Mouse (Mus musculus) urinary bladder, postnatal 25 days (tissue): Measurements from ENCODE around the gene Chrm2.

Source experiments
- DNase-seq: peaks from one replicate; pipeline ENCODE4 v3.0.0; 2022; ENCODE audit warnings: low spot score

The Chrm2 gene

DNA sequence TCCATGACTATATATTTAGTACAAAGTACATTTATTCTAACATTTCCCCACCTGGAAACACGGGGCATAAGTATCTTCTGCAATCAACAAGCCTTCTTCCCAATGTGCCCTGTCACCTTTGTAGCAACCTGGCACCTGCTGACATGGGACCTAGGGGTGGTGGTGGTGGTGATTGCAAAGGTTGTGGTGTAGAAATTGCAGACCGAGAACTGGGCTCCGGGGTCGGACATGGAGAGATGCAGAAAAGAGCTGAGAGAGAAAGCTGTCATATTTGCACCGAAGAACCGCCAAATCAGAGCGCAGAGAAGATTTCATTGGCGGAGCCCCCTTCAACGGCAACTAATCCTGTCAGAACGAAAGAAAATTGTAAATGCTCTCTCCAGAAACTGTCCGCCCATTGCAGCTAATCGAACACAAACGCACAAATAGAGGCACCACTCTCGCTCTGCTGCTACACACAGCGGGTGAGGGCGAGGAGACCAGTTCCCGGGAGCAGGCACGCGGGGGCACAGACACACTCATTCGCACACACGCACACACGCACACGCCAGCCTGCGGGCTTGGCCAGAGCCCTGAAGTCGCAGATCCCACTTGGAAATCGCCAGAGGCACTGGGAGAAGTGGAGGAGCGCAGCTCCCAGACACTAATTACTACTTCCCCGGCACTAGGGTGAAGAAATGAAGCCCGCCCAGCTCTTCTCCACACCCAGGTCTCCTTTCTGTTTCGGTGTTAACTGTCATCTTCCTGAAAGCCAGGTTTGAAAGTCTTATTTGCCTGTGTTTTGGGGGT is at the start of gene Chrm2:
Gene Chrm2, plus strand, starts transcription at position 473 of the 789 bp plus-strand sequence.
- no peak for DNase-seq

DNA sequence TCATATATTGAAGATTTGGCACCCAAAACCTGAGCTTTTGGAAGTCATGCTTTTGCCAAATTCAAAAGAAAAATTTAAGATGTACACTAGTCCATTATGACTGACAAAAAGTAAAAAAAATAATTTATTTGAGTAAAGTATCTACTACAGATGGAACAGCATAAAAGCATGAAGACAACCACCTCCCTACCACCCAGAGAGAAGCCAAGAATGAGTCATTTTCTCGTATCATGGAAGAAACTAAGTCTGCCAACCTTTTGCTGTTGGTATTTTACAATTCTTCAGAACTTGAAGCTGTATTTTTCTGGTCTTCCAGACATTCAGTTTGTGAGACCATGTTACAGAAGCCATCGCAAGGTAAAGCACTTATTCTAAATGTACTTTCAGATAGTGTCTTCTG is 13.9 kb upstream of the Chrm2 start:
- DNase-seq: no peak

DNA sequence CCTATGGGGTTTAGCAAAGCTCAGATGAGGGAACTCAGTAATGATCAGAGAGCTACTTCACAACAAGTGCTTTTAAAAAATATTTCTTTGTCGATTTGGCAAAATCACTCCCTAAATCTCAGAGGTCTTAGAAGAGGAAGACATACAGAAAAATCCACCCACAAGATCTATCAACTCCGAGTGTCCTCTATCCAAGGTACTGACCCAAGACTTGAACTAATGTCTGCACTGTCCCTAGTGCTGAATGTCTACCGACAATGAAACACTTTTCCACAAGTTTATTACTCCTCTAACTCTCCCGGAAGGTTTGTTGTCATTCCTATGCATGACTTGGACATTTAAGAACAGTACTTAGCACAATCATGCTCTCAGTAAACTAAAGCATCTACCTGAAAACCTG is 9.9 kb upstream of the Chrm2 start:
- no peak for DNase-seq

DNA sequence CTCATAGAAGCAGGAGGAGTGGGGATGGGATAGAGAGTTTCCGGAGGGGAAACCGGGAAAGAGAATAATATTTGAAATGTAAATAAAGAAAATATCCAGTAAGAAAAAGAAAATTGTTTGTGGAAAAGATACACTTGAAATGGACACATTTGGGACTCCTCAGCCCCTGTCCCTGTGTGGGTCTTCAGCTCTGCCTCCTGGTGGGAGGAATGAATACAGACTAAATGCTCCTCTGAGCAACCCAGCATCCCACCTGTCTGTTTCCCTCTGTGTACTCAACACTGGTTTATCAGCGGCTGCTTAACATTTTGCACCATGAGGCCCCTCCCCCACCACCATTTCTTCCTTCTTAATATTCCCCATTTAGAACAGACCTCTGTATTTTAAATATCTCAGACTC is 3.8 kb upstream of the Chrm2 start:
- no peak for DNase-seq

DNA sequence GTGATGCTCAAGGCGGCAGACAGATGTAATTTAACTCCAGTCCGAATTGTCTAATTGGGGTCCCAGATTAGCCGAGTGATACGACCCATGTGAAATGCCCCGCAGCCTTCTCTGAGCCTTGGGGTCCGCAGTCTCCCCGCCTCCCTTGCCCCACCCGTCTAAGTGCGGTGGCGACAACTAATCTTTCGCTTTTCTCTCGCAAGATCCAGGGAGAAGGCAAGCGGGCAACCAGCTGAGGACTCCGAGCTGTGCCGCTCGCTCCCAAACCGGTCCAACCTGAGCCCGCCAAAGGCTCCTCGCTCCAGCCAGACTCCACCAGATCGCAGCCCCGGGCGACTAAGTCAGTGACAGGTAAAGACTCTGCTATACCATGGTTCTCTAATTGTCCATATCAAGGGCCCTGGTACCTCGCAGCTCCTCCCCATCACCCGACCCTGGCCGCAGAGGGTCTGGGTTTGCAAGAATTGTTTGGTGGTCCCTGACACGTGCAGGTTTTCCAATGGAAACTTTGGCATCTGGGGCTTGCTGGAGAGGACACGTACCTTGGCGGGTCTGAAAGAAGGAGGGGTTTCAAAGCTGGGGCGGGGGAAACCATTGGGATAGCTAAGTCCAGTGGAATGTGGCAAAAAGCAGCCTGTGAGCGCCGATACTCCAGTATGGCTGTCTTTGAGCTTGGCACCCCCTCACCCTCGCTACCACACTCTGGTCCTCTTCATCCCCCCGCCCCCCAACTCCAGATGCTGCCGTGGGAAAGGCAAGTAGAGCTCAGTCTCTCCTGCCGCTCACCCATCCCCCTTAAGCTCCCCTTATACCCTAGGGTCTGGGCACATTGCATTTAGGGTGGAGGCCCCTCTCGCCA is 746 bp downstream of the Chrm2 start:
- DNase-seq: peak; percentile 7

DNA sequence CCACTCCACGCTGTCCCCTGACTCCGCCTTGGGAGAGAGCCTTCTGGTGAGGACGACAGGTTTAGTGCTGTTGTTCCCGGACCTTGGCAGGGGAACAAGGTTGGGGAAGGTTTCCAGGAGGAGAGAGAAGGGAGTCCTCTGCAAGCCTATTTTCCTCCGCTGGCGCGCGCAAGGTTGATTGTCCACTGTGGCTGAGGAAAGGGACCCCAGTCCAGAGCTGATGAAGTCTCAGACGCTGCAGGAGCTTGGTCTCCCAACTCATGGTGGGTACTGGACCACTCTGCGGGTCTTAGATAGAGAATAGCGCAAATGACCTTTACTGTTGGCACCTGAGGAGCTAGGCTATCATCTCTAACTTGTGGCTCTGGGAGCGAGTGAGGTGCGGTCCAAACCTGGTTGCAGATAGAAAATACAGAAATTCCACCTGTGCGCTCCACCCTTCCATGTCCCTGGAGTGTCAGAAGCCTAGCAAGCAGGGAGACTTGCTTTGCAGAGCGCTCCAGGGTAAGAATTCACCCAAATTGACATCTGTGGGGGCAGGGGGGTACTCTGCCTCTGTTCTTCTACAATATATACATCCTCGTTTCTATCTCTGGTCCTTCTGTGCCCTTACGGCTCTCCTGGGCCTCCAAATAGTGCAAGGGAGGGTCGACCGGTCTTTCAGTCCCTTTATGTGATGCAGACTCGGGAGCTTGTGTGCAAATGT is 1.5 kb downstream of the Chrm2 start:
- no peak for DNase-seq

DNA sequence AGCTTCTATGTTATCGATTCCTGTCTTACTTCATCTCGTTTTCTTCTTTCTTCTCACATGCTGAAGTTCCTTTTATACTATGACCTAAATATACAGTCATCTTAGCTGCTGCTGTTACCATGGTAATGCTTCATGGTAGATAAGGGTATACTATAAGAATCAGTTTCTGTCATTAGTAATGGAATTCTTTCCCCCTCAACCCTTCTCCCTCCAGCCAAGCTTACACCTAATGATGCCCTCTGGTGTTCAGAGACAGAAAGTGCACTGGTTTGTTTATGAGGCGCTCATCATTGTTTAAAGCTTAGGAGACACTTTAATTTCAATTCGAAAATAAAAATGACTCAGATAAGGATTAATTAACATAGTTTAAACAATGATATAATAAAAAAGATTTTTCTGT is 5.8 kb downstream of the Chrm2 start:
- no peak for DNase-seq

DNA sequence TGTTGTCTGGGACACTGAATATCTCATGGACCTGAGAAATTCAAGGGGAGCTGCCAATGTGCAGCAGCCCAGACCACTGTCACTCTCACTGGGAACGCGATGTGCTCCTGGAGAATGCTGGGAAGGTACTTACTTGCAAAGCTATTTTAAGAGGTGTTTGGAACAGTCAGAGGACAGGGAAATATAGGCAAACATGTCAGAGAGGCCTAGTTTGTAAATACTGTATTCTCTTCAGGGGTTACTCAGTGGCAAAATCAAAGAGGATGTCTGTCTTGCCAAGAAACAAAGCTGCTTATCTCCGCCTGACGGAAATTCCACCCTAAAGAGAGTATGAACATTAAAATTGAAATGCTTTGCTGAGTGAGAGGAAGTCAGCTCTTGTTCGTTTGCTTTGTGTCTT is 17.3 kb downstream of the Chrm2 start:
- no peak for DNase-seq

DNA sequence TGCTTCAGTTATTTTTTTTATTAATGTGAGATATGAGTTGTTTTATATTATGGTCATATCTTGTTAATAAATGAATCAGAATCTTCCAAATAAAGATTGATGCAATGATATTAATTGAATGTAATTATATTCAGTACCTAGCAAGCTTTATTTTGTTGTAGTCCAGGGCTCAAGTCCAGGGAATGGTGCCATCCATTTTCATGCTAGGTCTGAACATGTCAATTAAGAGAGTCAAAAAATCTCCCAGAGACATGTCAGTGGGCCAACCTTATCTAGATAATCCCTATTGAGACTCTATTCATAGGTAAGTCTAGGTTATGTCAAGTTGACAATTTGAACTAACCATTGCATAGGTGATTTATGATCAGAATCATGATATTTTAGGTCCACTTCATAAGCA is 21.1 kb downstream of the Chrm2 start:
- no peak for DNase-seq

DNA sequence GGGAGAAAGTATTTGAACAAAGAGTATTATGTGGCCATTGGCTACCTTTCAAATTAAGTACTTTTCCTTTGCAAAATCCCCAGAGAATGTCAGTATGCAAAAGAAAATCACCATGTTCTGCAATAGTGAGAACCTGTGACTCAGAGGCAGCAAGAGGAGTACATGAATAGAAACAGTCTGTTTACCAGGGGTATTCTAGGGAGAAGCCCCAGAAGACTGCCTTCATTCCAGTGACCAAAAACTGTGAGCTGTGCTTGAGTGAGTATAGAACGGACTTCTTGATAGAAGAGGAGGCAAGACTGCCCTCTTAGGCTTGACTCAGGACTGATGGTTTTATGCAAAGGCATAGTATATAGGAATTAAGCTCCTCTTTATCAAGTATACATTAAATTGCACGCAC is 22.2 kb downstream of the Chrm2 start:
- no peak for DNase-seq

DNA sequence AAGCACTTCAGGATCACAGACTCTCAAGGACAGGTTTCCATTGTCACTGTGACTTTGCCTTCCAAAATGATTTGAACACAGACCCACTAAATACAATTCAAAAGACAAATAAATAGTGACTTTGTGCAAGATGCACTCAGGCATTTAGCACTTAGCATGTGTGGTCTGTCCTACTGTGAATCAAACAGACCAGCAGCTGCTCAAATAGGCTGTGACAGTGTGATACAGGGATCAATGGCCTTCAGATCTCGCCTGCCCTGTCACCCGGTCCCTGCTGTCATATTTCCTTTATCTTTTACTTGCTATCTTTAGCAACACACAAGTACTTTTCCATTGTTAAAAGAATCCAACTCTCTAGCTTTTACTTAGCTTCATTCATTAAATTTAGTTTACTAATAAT is 31.8 kb downstream of the Chrm2 start:
- no peak for DNase-seq

DNA sequence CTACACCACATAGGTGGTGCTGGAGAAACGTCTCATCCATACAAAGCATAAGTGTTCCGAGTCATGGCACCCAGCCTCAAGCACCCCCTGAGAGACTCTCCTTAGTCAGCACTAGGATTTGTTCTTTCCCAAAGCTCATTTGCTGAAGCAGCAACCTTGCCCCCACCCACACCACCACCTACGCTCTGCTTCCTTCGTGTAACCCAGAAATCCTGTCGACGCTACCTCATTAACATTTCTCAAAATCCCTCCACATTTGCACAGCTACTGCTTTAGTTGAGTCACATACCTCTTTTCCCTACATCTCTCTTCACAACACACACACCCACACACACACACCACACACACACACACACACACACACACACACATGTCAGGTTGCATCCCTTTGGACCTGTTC is 50.1 kb downstream of the Chrm2 start:
- DNase-seq: no peak

DNA sequence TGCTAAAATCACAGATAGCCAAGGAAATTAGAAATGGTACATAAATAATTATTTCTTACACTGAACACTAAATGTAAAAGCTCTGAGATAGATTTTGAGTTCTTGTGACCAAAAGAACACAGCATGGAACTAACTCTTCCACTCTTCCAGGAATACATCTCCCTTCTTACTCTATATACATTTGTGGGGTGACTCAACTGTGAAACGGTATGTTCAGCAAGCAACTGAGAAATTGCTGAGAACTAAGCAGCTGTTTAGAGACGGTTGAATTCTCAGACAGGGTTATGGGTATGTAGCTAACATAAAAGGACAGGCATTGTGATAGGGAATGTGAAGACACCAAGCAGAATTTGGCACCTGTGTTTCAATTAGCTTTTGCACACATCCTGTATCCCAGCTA is 51.3 kb downstream of the Chrm2 start:
- DNase-seq: no peak

DNA sequence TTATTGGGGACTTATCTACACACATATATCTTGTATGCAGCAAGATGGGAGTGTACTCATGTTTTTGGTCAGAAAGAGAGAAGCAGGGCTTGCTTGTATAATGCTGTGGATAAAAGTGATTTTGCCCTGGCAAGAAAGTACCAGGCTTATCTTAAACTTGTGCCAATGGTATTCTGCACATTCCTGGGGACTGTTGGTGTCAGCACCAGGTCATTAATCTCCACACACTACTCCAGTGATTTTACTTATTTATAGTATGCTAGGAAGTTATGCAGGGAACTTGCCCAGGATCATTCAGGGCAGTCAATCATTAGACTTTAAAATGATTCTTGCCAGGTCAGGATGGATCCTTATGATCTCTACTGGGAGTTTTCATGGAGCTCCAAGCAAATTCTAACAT is 63.6 kb downstream of the Chrm2 start:
- no peak for DNase-seq

DNA sequence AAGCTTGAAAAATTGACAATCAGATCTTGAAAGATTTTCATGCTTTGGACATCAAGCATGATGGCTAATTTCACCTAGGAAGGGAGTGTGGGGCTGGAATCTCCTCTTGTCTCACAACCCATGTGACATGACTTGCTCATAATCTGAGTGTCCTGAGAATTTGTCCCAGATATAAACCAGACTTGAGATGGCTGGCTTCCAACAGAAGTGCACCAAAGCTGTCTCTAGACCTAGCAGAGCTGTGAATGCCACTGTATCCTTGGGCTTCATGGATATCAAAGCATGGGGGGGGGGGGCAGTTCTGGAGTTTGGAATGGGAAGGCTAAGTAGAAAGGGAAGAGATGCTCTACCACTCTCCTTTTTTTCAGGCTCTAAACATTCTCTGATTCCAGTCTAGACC is 67.2 kb downstream of the Chrm2 start:
- DNase-seq: no peak

DNA sequence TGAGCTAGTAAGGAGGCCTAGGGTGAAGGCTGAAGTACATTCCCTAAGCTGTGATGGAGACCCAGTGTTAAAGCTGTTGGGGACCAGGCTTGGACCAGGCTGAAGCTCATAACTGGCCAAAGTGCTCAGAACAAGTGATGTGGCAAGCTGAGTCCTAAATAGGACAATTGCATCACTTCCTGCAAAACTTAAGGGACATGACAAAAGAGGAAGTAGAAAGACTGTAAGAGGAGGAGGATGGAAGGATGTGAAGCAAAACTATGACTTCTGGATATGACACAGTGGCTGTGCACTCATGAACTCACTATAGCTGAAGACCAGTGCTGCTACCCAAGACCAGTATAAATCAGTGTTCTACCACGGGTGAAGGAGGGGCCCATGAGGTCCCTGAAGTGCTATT is 69.1 kb downstream of the Chrm2 start:
- no peak for DNase-seq

DNA sequence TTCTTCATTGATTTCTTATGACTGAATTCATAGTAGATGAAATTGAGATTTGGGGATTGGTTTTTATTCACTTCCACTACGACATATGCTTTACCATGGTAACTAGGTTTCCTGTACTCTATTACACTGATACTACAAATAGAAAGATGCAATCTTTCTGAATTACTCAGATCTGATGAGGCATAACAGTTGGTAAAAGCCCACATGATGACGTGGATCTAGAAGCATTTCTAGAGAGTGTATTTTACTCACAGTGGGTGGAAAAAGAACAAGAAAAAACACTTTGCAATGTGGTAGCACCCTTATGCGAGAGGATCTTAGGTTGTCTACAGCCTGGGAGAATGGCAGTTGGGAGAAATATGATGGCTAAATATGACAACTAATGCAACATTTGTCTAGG is 76.1 kb downstream of the Chrm2 start:
- no peak for DNase-seq

DNA sequence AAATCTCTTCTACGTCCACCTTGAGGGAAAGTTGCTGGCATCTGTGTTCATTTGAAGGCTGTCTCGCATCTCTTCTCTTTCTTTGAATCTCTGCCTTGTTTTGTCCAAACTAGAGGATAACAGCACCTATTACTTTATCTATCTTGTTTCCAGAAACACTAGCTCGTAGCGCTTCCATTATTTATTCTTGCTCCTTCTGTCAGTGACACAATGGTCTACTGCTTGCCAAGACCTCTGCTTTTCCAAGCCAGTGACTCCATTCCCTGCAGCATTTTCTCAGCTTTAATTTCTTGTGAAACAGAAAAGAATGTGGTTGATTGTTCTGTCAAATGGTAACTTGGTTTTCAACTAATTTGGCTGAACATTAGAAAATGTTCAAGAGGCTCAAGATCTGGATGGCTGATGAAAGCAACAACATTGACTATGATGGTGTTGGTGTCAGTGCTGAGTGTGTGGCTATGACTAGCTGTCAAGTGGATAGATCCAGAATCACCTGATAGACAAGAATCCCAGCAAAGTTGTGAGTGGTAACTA is 96.3 kb downstream of the Chrm2 start:
- no peak for DNase-seq

DNA sequence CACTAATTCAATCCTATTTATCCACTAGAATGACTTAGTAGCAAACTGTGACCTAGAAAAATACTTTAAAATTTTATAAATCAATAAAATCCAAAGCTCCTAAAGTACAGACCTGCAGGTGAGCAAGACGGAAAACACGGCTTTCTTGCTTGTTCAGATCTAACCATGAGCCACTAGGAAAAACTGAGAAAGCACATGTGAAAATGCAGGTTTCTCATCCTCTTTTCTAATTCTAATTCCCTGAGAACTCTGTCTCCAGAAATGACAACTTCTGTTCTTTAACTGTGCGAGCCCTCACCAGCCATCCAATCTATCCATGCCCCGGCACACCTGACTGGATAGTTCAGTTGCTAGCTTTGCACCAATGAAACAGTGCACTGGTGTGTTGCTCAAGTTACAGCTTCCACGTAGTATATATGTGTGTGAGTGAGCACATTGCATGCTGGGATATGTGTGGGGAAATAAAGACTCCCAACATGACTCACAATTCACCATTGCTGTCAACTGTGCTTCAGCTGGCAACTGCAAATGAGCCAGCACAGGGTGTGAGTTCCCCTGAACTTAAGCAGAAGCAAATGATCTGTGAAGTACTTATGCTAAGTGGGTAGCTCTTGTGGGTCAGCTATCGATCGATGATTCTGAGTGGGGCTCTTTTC is 119.3 kb downstream of the Chrm2 start:
- no peak for DNase-seq

DNA sequence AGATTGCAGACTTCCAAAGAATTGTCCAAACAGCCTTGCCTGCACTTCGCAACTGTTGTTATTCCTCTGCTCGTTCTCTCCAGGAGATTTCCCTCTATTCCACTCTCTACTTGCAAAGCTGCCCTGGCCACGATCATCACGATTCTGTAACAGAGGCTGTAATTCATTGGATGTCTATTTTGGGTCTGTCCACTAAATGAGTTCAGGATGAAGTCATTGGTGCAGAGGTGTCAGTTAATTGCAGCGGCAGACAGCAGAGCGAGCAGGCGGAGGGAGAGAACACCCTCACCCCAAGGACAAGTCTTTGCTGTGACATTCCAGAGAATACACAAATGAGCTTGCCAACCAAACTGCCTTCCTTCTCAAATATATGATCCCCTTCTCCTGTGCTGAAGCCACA is 120.1 kb downstream of the Chrm2 start:
- no peak for DNase-seq

DNA sequence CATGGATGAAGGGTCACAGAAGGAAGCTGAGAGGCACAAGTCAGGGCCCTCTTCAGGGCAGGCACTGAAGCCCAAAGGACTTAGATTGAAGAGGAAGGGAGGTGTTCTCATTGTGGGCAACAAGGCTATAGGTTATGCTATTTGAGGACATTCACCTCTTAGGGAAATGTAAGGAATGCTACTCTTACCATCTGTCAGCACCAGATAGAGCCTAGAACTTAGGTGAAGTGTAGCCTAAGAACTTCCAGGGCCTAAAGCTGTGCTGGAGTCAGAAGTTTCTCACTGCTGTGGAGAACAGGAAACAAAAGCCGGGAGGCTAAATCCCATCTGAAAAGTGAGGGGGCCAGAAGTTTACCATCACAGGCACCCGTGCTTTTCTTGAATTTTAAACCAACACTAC is 120.6 kb downstream of the Chrm2 start:
- DNase-seq: no peak

DNA sequence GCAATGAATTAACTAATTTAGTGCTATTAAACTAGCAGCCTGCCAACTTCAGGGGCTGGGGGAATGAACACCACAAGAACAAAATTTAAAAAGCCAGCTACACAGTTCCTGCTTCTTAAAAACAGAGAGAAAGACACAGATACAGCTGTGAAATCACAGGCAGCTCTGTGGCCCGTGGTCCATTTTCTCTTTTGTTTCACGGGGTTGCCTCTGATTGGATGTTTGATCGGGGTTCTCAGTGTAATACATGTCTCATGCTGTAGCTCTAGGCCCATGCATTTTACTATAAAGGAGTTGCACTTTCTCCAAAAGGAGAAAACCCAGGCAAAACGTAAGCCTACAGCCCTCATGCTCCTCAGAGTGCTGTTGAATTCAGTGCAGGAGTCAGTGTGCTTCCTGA is 128.6 kb downstream of the Chrm2 start:
- DNase-seq: no peak
